ENCODE assay signal across 7 mouse cellular contexts in genomic region chr15:84854171-84854811, GRCm38 (mm10). TPM values are rescaled to one million over a fixed set of nuclear protein-coding genes. Genes with fewer than 3 reads are reported as not detected.
A peak's percentile ranks its signal among the peaks of the same experiment; 100 is the strongest.
DNase-seq lines count a peak whose midpoint lies in the region; ATAC-seq and TF ChIP-seq lines count a peak whose summit lies in the region.

No protein-coding gene starts in this region.

- H3K4me3 ChIP-seq in lung, adult 2 months (replicated peaks; ENCODE audit: extremely low read depth, low read depth, low read length), result peak overlapping the region; percentile 2
- peak overlapping the region; percentile 89 for H3K4me3 ChIP-seq in brown adipose tissue, adult 24 weeks (ENCODE audit: insufficient read depth, low read depth, low read length)
- H3K4me3 ChIP-seq in embryonic facial prominence, embryonic 12.5 days, result peak overlapping the region; percentile 68
- H3K4me3 ChIP-seq in intestine, embryonic 15.5 days (replicated peaks), result peak overlapping the region; percentile 67

- no peaks in the 10 kb centered on the region for H3K9me3 ChIP-seq in embryonic facial prominence, embryonic 12.5 days
- H3K9me3 ChIP-seq in intestine, embryonic 15.5 days, result no peaks in the 10 kb centered on the region

- no peaks in the 10 kb centered on the region for H3K36me3 ChIP-seq in embryonic facial prominence, embryonic 12.5 days
- no peaks in the 10 kb centered on the region for H3K36me3 ChIP-seq in intestine, embryonic 15.5 days

- under 1% methylated on average over 49 of the region's 49 CpGs for WGBS in lung, adult 2 months
- under 1% methylated on average over 49 of the region's 49 CpGs for WGBS in embryonic facial prominence, embryonic 12.5 days
- WGBS in intestine, embryonic 15.5 days, result under 1% methylated on average over 49 of the region's 49 CpGs

- peak; percentile 7 for DNase-seq in lung, adult 2 months
- no peak for DNase-seq in lung, postnatal 14 days
- peak; percentile 44 for DNase-seq in mesoderm, embryonic 11.5 days (ENCODE audit: low read depth, low spot score)
- DNase-seq in thymus, postnatal 4 days, result peak; percentile 24

- peaks cover 4% of the 10 kb centered on the region; the same call in 1 of the 2 replicates for H3K4me1 ChIP-seq in lung, adult 2 months (ENCODE audit: control insufficient read depth, insufficient read depth, low read length)
- H3K4me1 ChIP-seq in brown adipose tissue, adult 24 weeks (ENCODE audit: control insufficient read depth, insufficient read depth, insufficient read length, low read length), result no peaks in the 10 kb centered on the region
- peaks cover 18% of the 10 kb centered on the region for H3K4me1 ChIP-seq in embryonic facial prominence, embryonic 12.5 days
- peaks cover 31% of the 10 kb centered on the region for H3K4me1 ChIP-seq in intestine, embryonic 15.5 days (replicated peaks)

- no peak overlapping the region for H3K27ac ChIP-seq in brown adipose tissue, adult 24 weeks (replicated peaks; ENCODE audit: low read depth, low read length)
- 0 out of 2 replicates have a peak overlapping the region, but pooled peaks have one; percentile 23 for H3K27ac ChIP-seq in embryonic facial prominence, embryonic 12.5 days
- H3K27ac ChIP-seq in intestine, embryonic 15.5 days, result 0 out of 2 replicates have a peak overlapping the region, but pooled peaks have one; percentile 27

- H3K9ac ChIP-seq in embryonic facial prominence, embryonic 12.5 days, result peak overlapping the region; percentile 87
- peak overlapping the region; percentile 72 for H3K9ac ChIP-seq in intestine, embryonic 15.5 days

- H3K4me2 ChIP-seq in embryonic facial prominence, embryonic 12.5 days (replicated peaks), result peak overlapping the region; percentile 94
- H3K4me2 ChIP-seq in intestine, embryonic 15.5 days (replicated peaks), result peak overlapping the region; percentile 91

- no peak for TF ChIP-seq POLR2A in lung, adult 2 months (IDR thresholded peaks at IDR 0.05; ENCODE audit: borderline replicate concordance, extremely low read depth, low read depth, low read length)

- H3K27me3 ChIP-seq in embryonic facial prominence, embryonic 12.5 days, result peaks cover 7% of the 10 kb centered on the region; the same call in 1 of the 2 replicates
- H3K27me3 ChIP-seq in intestine, embryonic 15.5 days (replicated peaks), result peaks cover 6% of the 10 kb centered on the region; the same call in 1 of the 2 replicates

- no peak for ATAC-seq in embryonic facial prominence, embryonic 12.5 days (ENCODE audit: insufficient number of reproducible peaks, insufficient read depth, low FRiP score, low TSS enrichment)
- ATAC-seq in intestine, embryonic 15.5 days, result peak; percentile 2; the same call in 1 of the 2 replicates

- TF ChIP-seq CTCF in lung, adult 2 months (IDR thresholded peaks at IDR 0.05; ENCODE audit: insufficient read depth, low read length), result no peak

RNA-seq across cellular contexts. Expression of gene Phf21b, which starts 1.6 kb away (rescaled TPM):
- polyA plus RNA-seq in lung, adult 2 months (2012; rRNA removed), result 2.2 and 2.6 TPM in 2 replicates
- polyA plus RNA-seq in brown adipose tissue, adult 24 weeks (2012; ENCODE audit: insufficient read depth, insufficient read length, missing spikeins), result 0.55 TPM in 1 of 2 replicates, not detected in the other
- polyA plus RNA-seq in embryonic facial prominence, embryonic 12.5 days (2016; fragmentation: Nextera tagmentation; extraction: Ambion mirVana), result 1.9 and 2.4 TPM in 2 replicates
- polyA plus RNA-seq in intestine, embryonic 15.5 days (2015; fragmentation: Nextera tagmentation; extraction: Ambion mirVana), result 0.76 and 1.6 TPM in 2 replicates

Comparison
In these comparisons a context has a peak if more than half of its experiments do, and no peak if none do; other contexts are left out.
1. H3K4me3 ChIP-seq: peak in every context shown above with its lines; median percentile 89 in brown adipose tissue, adult 24 weeks; 68 in embryonic facial prominence, embryonic 12.5 days; 67 in intestine, embryonic 15.5 days; 2 in lung, adult 2 months.